23 mouse cellular contexts compared by ENCODE assay signal in genomic region chr8:10108516-10109271, GRCm38 (mm10). TPM values are rescaled to one million over a fixed set of nuclear protein-coding genes. Genes with fewer than 3 reads are reported as not detected.
DNase-seq lines count a peak whose midpoint lies in the region; TF ChIP-seq lines count a peak whose summit lies in the region.
"Had no signal": no experiment of that assay in that cellular context is flagged by ENCODE, and none has a peak within 500 bp of the region (broad histone marks: within the 10 kb centered on the region; RNA-seq: fewer than 3 reads in every experiment).

No protein-coding gene starts in this region.

- intact Hi-C loops in left cerebral cortex, adult 2 months (cut with DNase I): no loop called here
- intact Hi-C loops in left cerebral cortex, postnatal 10 days (cut with DNase I): no loop called here

- H3K4me3 ChIP-seq in left cerebral cortex, adult 2 months: no peak overlapping the region
- H3K4me3 ChIP-seq: embryonic facial prominence, embryonic 10.5 days; embryonic facial prominence, embryonic 13.5 days; erythroblast, embryonic 14.5 days; forebrain, embryonic 13.5 days; heart, adult 2 months; hindbrain, embryonic 12.5 days; hindbrain, embryonic 15.5 days had no signal

- no peak for DNase-seq in left cerebral cortex, adult 2 months (ENCODE audit: extremely low spot score in 1 of 2, low spot score in 2 of 2)
- DNase-seq in left cerebral cortex, postnatal 10 days (ENCODE audit: extremely low spot score in 1 of 2, low spot score in 2 of 2): no peak
- DNase-seq in right cerebral cortex, postnatal 4 days: peak; percentile 25
- DNase-seq in right cerebral cortex, postnatal 25 days: no peak
- DNase-seq in brain, adult 2 months (ENCODE audit: low read depth, low spot score): peak; percentile 68
- DNase-seq in ovary, postnatal 10 days (ENCODE audit: low spot score): no peak
- DNase-seq: adrenal gland, postnatal 10 days; cerebellum, adult 11-12 months; cerebellum, adult 8-10 months; cerebellum, postnatal 10 days; cerebellum, postnatal 36 days; embryo, embryonic 11 days; gastrocnemius, postnatal 10 days; gastrocnemius, postnatal 36 days; heart, adult 2 months had no signal

- peak overlapping the region; percentile 24; the same call in 1 of the 2 replicates for H3K27ac ChIP-seq in left cerebral cortex, adult 2 months
- H3K27ac ChIP-seq: embryonic facial prominence, embryonic 10.5 days; embryonic facial prominence, embryonic 13.5 days; forebrain, embryonic 13.5 days; heart, adult 2 months; hindbrain, embryonic 12.5 days; hindbrain, embryonic 15.5 days had no signal

- TF ChIP-seq CTCF in left cerebral cortex, adult 2 months (IDR thresholded peaks at IDR 0.05): no peak

RNA-seq across cellular contexts. Expression of gene Myo16, which starts 45.0 kb away (rescaled TPM):
- 10 to 100 TPM; 30.5 to 38.7 TPM for total RNA-seq in left cerebral cortex, adult 2 months (2021)
- 100 to 1,000 TPM in 1 of 2 experiments, 10 to 100 TPM in 1; 92.5 to 107 TPM for total RNA-seq in left cerebral cortex, postnatal 10 days (2021)
- total RNA-seq: granulocyte monocyte progenitor cell, adult 5-6 weeks; hematopoietic stem cell, adult 5-6 weeks had no signal

Comparison
In these comparisons a context has a peak if more than half of its experiments do, and no peak if none do; other contexts are left out.
1. DNase-seq: peak in right cerebral cortex, postnatal 4 days (single experiment) and brain, adult 2 months (single experiment); none in left cerebral cortex, adult 2 months (0 of 2), left cerebral cortex, postnatal 10 days (0 of 2), right cerebral cortex, postnatal 25 days (single experiment) and ovary, postnatal 10 days (single experiment).